Mouse (Mus musculus): Measurements from ENCODE around the gene Fam174b. TPM values are rescaled to one million over a fixed set of nuclear protein-coding genes. Genes with fewer than 3 reads are reported as not detected.

The Fam174b gene
- 30.4 and 37.8 TPM in 2 replicates for polyA plus RNA-seq (2015; fragmentation: Nextera tagmentation; extraction: Ambion mirVana)

DNA sequence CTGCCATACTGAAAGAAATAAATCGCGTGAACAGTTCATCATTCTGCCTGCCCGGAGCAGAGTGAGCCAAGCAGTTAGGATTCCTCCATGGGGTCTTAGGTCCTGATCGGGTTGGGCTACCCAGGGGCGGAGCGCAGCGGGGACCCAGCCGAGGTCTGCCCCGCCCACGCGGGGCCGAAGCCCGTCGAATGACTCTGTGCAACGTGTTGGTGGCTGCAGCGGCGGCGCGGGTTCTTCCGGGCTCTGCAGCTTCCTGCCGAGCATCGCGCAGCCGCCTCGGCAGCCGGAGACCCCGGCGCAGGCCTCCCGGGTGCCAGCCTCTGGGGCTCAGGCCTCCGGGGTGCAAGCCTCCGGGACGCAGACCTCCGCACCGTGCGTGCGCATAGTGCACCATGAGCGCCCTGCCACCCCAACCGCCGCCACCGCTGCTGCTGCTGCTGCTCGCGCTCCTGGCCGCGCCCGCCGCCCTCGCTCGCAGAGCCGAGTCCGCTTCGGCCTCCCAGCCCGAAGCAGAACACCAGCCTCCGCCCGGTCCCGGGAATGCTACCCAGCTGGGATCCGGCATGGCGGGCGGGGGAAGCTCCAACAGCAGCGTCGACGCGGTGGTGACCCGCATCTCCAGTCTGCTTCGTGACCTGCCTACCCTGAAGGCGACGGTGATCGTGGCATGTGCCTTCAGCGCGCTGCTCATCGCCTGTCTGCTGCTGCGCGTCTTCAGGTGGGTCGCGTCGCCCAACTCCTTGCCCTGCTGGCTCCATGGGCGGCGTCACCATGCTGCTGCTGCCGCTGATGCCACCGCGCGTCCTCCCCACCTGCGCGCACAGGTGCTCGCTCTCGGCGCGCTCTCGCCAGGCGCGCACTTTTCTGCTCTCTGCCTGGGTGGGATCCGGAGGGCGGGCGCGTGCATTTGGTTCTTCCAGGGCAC, at the start of gene Fam174b:
TSS of gene Fam174b (plus strand) at position 192 of the 925 bp plus-strand sequence.
- H3K4me1 ChIP-seq (replicated peaks): peaks cover 8% of the 10 kb centered on the region
- peak within 1 kb of the TSS; percentile 98 for H3K4me2 ChIP-seq (replicated peaks)
- under 1% methylated on average over 91 of the region's 94 CpGs for WGBS
- H3K9me3 ChIP-seq: no peaks in the 10 kb centered on the region
- peak; percentile 91 for ATAC-seq
- H3K36me3 ChIP-seq: no peaks in the 10 kb centered on the region
- peak within 1 kb of the TSS; percentile 67 for H3K4me3 ChIP-seq (replicated peaks)
- H3K27me3 ChIP-seq (replicated peaks): 0 out of 2 replicates have a peak, but pooled peaks cover 5% of the 10 kb centered on the region
- H3K27ac ChIP-seq: peak within 1 kb of the TSS; percentile 65; the same call in 1 of the 2 replicates
- H3K9ac ChIP-seq: peak within 1 kb of the TSS; percentile 49

DNA sequence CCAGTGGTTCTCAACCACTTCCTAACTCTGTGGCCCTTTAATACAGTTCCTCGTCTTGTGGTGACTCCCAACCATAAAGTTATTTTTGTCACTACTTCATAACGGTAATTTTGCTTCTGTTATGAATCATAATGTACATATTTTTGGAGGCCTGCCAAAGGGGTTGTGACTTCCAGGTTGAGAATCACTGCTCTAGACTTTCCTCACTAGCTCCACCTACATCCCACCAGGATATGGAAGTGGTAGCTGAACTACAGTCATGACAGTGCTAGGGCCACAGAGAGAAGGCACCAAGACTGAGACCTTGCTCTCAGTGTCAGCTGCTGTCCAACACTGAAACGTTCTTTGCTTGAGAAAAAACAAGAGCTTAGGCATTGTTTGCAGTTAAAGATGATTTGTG, 43.0 kb upstream of the Fam174b start:
- no peak for ATAC-seq
- no peaks in the 10 kb centered on the region for H3K36me3 ChIP-seq
- no peaks in the 10 kb centered on the region for H3K4me1 ChIP-seq (replicated peaks)
- H3K27me3 ChIP-seq (replicated peaks): no peaks in the 10 kb centered on the region
- no peak overlapping the region for H3K4me2 ChIP-seq (replicated peaks)
- no peak overlapping the region for H3K27ac ChIP-seq
- no peak overlapping the region for H3K4me3 ChIP-seq (replicated peaks)
- H3K9me3 ChIP-seq: no peaks in the 10 kb centered on the region
- H3K9ac ChIP-seq: no peak overlapping the region
- 38% methylated on average over 3 of the region's 3 CpGs for WGBS

GRCm38 (mm10) chr7:73704305-73704704, 35.8 kb upstream of the Fam174b start:
- Histone ChIP-seq H3K36me3 (no peaks in the 10 kb centered on the region), H3K9me3 (no peaks in the 10 kb centered on the region), H3K4me3 (replicated peaks) (no peak overlapping the region), H3K27me3 (replicated peaks) (no peaks in the 10 kb centered on the region), H3K9ac (no peak overlapping the region), H3K27ac (no peak overlapping the region), H3K4me2 (replicated peaks) (no peak overlapping the region), H3K4me1 (replicated peaks) (no peaks in the 10 kb centered on the region)
- ATAC-seq: no peak

- H3K27ac ChIP-seq: no peak overlapping the region
- no peaks in the 10 kb centered on the region for H3K9me3 ChIP-seq
- no peaks in the 10 kb centered on the region for H3K27me3 ChIP-seq (replicated peaks)
- H3K9ac ChIP-seq: no peak overlapping the region
- no peak for ATAC-seq
- no peak overlapping the region for H3K4me3 ChIP-seq (replicated peaks)
- no peaks in the 10 kb centered on the region for H3K36me3 ChIP-seq
- WGBS: 90% methylated on average over 8 of the region's 8 CpGs
- no peak overlapping the region for H3K4me2 ChIP-seq (replicated peaks)
- H3K4me1 ChIP-seq (replicated peaks): 0 out of 2 replicates have a peak, but pooled peaks cover 2% of the 10 kb centered on the region
These were observed 26.6 kb upstream of the Fam174b start for GRCm38 (mm10) chr7:73713506-73713905.

DNA sequence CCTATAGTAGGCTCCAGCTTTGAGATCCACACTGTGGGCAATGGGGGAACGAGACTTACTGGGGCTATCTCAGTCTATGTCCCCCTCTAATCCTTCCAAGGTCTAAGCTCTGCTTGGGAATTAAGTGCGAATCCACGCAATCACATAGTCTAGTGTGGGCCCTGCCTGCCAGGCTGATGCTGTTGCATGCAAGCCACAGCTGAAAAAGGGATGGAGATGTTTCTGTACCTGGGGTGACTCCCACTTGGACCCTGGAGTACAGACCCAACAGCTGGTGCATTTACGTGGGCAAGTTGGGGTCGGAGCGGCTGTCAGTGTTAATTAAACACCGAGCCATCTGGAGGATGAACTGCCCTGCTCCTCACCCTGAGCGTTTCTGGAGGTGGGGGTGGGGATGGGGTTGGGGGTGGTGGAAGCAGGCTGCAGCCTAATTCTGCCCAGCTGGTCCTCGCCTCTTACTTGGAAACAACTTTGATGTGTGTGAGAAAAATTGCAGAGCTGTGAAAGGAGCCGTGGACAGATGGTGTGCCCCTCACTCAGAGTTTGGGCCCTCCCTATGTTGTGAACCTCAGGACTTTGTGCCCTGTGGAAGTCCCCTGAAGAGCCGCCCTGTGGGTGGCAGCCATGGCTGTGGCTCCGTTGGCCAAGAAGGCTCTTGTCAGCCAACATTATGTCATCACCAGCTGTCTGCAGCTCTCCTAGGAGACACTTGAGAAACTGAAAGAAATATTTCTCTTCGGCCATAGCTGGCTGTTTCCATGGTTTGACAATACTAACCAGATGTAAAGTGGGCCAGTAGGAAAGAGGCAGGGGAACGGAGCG, 24.0 kb upstream of the Fam174b start:
- Histone ChIP-seq H3K9ac (no peak overlapping the region), H3K4me1 (replicated peaks) (0 out of 2 replicates have a peak, but pooled peaks cover 2% of the 10 kb centered on the region), H3K27ac (peak overlapping the region; percentile 28; the same call in 1 of the 2 replicates), H3K36me3 (no peaks in the 10 kb centered on the region), H3K4me2 (replicated peaks) (no peak overlapping the region; the same call in 1 of the 2 replicates), H3K27me3 (replicated peaks) (no peaks in the 10 kb centered on the region), H3K4me3 (replicated peaks) (no peak overlapping the region), H3K9me3 (no peaks in the 10 kb centered on the region)
- peak; percentile 64 for ATAC-seq
- WGBS: 51% methylated on average over 15 of the region's 15 CpGs

DNA sequence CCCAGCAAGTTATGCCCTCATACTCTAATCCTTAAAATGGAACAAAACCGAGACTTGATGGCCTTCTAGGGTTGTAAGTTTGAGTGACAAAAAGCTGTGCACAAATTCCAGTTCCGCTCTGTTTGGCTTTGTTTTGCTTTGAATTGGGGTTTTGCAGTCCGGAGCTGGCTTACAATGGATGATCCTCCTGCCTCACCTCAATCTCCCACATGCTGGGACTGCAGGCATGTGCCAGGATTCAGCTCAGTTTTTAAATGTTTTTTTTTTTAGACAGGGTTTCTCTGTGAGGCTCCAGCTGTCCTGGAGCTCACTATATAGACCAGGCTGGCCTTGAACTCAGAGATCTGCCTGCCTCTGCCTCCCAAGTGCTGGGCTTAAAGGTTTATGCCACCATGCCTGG, 23.3 kb upstream of the Fam174b start:
- no peak for ATAC-seq

GRCm38 (mm10) chr7:73718031-73718430, 22.1 kb upstream of the Fam174b start:
- H3K4me2 ChIP-seq (replicated peaks): no peak overlapping the region
- no peak overlapping the region for H3K27ac ChIP-seq
- 0 out of 2 replicates have a peak, but pooled peaks cover 2% of the 10 kb centered on the region for H3K4me1 ChIP-seq (replicated peaks)
- no peaks in the 10 kb centered on the region for H3K9me3 ChIP-seq
- H3K4me3 ChIP-seq (replicated peaks): no peak overlapping the region
- H3K36me3 ChIP-seq: no peaks in the 10 kb centered on the region
- WGBS: 40% methylated on average over 10 of the region's 10 CpGs
- H3K27me3 ChIP-seq (replicated peaks): no peaks in the 10 kb centered on the region
- ATAC-seq: 0 out of 2 replicates have a peak, but pooled peaks have one; percentile 39
- H3K9ac ChIP-seq: no peak overlapping the region

More for the DNA sequence above, 23.3 kb upstream of the Fam174b start:
- Histone ChIP-seq H3K27me3 (replicated peaks) (no peaks in the 10 kb centered on the region), H3K4me2 (replicated peaks) (no peak overlapping the region), H3K27ac (0 out of 2 replicates have a peak overlapping the region, but pooled peaks have one; percentile 28), H3K36me3 (no peaks in the 10 kb centered on the region), H3K9ac (no peak overlapping the region), H3K4me1 (replicated peaks) (0 out of 2 replicates have a peak, but pooled peaks cover 2% of the 10 kb centered on the region), H3K9me3 (no peaks in the 10 kb centered on the region), H3K4me3 (replicated peaks) (no peak overlapping the region)
- 61% methylated on average over 3 of the region's 3 CpGs for WGBS

GRCm38 (mm10) chr7:73718497-73719007, 21.6 kb upstream of the Fam174b start:
- Histone ChIP-seq H3K27me3 (replicated peaks) (no peaks in the 10 kb centered on the region), H3K4me3 (replicated peaks) (no peak overlapping the region), H3K27ac (no peak overlapping the region), H3K4me1 (replicated peaks) (0 out of 2 replicates have a peak, but pooled peaks cover 2% of the 10 kb centered on the region), H3K9me3 (no peaks in the 10 kb centered on the region), H3K36me3 (no peaks in the 10 kb centered on the region), H3K4me2 (replicated peaks) (no peak overlapping the region), H3K9ac (no peak overlapping the region)
- WGBS: 46% methylated on average over 5 of the region's 5 CpGs
- no peak for ATAC-seq

GRCm38 (mm10) chr7:73721046-73721445, 19.1 kb upstream of the Fam174b start:
- Histone ChIP-seq H3K9me3 (no peaks in the 10 kb centered on the region), H3K4me1 (replicated peaks) (0 out of 2 replicates have a peak, but pooled peaks cover 2% of the 10 kb centered on the region), H3K27me3 (replicated peaks) (no peaks in the 10 kb centered on the region), H3K4me3 (replicated peaks) (no peak overlapping the region), H3K9ac (no peak overlapping the region), H3K4me2 (replicated peaks) (no peak overlapping the region), H3K36me3 (no peaks in the 10 kb centered on the region), H3K27ac (no peak overlapping the region)
- 63% methylated on average over 3 of the region's 3 CpGs for WGBS
- ATAC-seq: no peak

- H3K9ac ChIP-seq: no peak overlapping the region
- no peaks in the 10 kb centered on the region for H3K36me3 ChIP-seq
- H3K27me3 ChIP-seq (replicated peaks): no peaks in the 10 kb centered on the region
- H3K4me2 ChIP-seq (replicated peaks): no peak overlapping the region
- H3K4me3 ChIP-seq (replicated peaks): no peak overlapping the region
- ATAC-seq: no peak
- H3K4me1 ChIP-seq (replicated peaks): 0 out of 2 replicates have a peak, but pooled peaks cover 2% of the 10 kb centered on the region
- H3K27ac ChIP-seq: no peak overlapping the region
- H3K9me3 ChIP-seq: no peaks in the 10 kb centered on the region
- 77% methylated on average over 3 of the region's 3 CpGs for WGBS
These were observed 18.3 kb upstream of the Fam174b start for GRCm38 (mm10) chr7:73721764-73722163.

GRCm38 (mm10) chr7:73729913-73730312, 10.2 kb upstream of the Fam174b start:
- no peak overlapping the region for H3K27ac ChIP-seq
- H3K27me3 ChIP-seq (replicated peaks): no peaks in the 10 kb centered on the region
- H3K4me1 ChIP-seq (replicated peaks): 0 out of 2 replicates have a peak, but pooled peaks cover 2% of the 10 kb centered on the region
- H3K9ac ChIP-seq: no peak overlapping the region
- WGBS: 43% methylated on average over 7 of the region's 7 CpGs
- H3K4me3 ChIP-seq (replicated peaks): no peak overlapping the region
- no peaks in the 10 kb centered on the region for H3K9me3 ChIP-seq
- no peaks in the 10 kb centered on the region for H3K36me3 ChIP-seq
- no peak overlapping the region for H3K4me2 ChIP-seq (replicated peaks)
- ATAC-seq: no peak
